Mouse (Mus musculus) monocyte, adult 2 months (primary cell): ENCODE measurements around the gene Agbl5.
"Not testable (repeated sequence)": the region's sequence is repeated elsewhere in the genome, so short reads cannot be mapped to it uniquely, and the experiment has no call there.

Experiments
- DNase-seq, 2 experiments: peaks; one replicate each; pipeline ENCODE4 v3.0.0; 2022; ENCODE audit warnings: low spot score in 2 of 2, low read depth in 1 of 2

Gene Agbl5

GRCm38 (mm10) chr5:30888337-30889087 is at the start of gene Agbl5:
TSS of gene Agbl5 (plus strand) at chr5:30888694.
- DNase-seq, result peak; percentile 74 to 84

GRCm38 (mm10) chr5:30839731-30840130 is 48.8 kb upstream of the Agbl5 start:
- no peak for DNase-seq

GRCm38 (mm10) chr5:30841896-30842295 is 46.6 kb upstream of the Agbl5 start:
- DNase-seq, result no peak

GRCm38 (mm10) chr5:30849891-30850555 is 38.5 kb upstream of the Agbl5 start:
- no peak for DNase-seq

GRCm38 (mm10) chr5:30850556-30850925 is 38.0 kb upstream of the Agbl5 start:
- DNase-seq, result no peak

- no peak for DNase-seq
Measured at GRCm38 (mm10) chr5:30853522-30853921, 35.0 kb upstream of the Agbl5 start.

GRCm38 (mm10) chr5:30855674-30856073 is 32.8 kb upstream of the Agbl5 start:
- no peak for DNase-seq

- DNase-seq, result no peak
Measured at GRCm38 (mm10) chr5:30856124-30856523, 32.4 kb upstream of the Agbl5 start.

GRCm38 (mm10) chr5:30863852-30864251 is 24.6 kb upstream of the Agbl5 start:
- DNase-seq, result peak; percentile 11 to 14

- no peak for DNase-seq
Measured at GRCm38 (mm10) chr5:30864322-30864721, 24.2 kb upstream of the Agbl5 start.

- DNase-seq, result no peak
Measured at GRCm38 (mm10) chr5:30866871-30867270, 21.6 kb upstream of the Agbl5 start.

- DNase-seq, result no peak
Measured at GRCm38 (mm10) chr5:30867712-30868111, 20.8 kb upstream of the Agbl5 start, which contains the start of gene Tmem214. TSS of gene Tmem214 (plus strand) at chr5:30868012.

GRCm38 (mm10) chr5:30868981-30869380 is 19.5 kb upstream of the Agbl5 start:
- no peak for DNase-seq

GRCm38 (mm10) chr5:30869405-30870130 is 18.9 kb upstream of the Agbl5 start:
- DNase-seq, result peak; percentile 64 to 77

GRCm38 (mm10) chr5:30870131-30870406 is 18.4 kb upstream of the Agbl5 start:
- DNase-seq, result no peak

- no peak for DNase-seq
Measured at GRCm38 (mm10) chr5:30872574-30872973, 15.9 kb upstream of the Agbl5 start.

- DNase-seq, result no peak
Measured at GRCm38 (mm10) chr5:30874365-30874764, 14.1 kb upstream of the Agbl5 start.

- DNase-seq, result no peak
Measured at GRCm38 (mm10) chr5:30878616-30879015, 9.9 kb upstream of the Agbl5 start.

GRCm38 (mm10) chr5:30879347-30879943 is 9.0 kb upstream of the Agbl5 start:
- no peak for DNase-seq

GRCm38 (mm10) chr5:30881839-30882238 is 6.7 kb upstream of the Agbl5 start:
- not testable (repeated sequence) for DNase-seq

- DNase-seq, result no peak
Measured at GRCm38 (mm10) chr5:30886209-30886608, 2.3 kb upstream of the Agbl5 start.

- DNase-seq, result no peak
Measured at GRCm38 (mm10) chr5:30886731-30887130, 1.8 kb upstream of the Agbl5 start.
